Mouse (Mus musculus): ENCODE results near the gene Nelfb. TPM values are rescaled to one million over a fixed set of nuclear protein-coding genes. Genes with fewer than 3 reads are reported as not detected.
A peak's percentile ranks its signal among the peaks of the same experiment; 100 is the strongest.

The Nelfb gene
- polyA plus RNA-seq, 1 experiment from 2014 or later = 116 TPM

DNA sequence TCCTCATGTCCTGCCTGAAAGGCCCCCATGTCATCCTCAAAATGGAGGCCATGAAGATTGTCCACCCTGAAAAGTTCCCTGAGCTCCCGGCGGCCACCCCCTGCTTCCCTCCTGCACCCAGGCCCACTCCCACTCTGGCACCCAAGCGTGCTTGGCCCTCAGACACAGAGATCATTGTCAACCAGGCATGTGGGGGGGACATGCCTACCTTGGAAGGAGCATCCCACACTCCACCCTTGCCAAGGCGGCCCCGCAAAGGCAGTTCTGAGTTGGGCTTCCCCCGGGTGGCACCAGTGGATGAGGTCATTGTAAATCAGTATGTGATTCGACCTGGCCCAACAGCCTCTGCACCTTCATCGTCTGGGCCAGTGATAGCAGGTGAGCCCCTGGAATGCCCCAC, 32.1 kb upstream of the Nelfb start:
- 83% methylated on average over 8 of the region's 8 CpGs for WGBS
- Histone ChIP-seq H3K9ac (ENCODE audit: low read depth, low read length) (peak overlapping the region; percentile 96), H3K36me3 (ENCODE audit: control insufficient read depth, insufficient read depth, low read length) (peaks cover 9% of the 10 kb centered on the region; the same call in 1 of the 2 replicates)

DNA sequence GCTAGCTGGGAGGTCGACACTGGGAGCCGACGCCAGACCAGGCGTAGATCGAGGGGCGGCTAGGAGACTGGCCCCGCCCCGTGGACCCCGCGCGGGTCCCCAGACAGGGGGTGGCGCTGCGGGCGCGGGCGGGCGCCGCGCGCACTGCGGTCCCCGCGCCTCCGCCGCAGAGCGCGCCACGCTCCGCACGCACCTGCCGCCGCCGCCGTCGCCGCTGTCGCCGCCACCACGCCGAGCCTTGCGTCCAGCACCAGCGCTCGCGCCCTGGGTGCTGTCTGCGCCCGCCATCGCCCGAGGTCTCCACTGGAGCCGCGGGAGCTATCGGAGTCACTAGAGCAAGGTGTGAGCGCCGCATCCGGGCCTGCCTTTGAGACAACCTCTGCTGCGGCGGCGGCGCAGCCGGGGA, 30.8 kb upstream of the Nelfb start, which contains the start of the genes Rnf208 and Cysrt1:
TSS of gene Rnf208 (plus strand) at position 155 of the 406 bp plus-strand sequence.
TSS of gene Cysrt1 (minus strand) at position 352 of the 406 bp plus-strand sequence.
- Histone ChIP-seq H3K9me3 (replicated peaks; ENCODE audit: control insufficient read depth, low read length, poor library complexity, severe bottlenecking) (no peaks in the 10 kb centered on the region), H3K4me2 (ENCODE audit: low read length) (peak within 1 kb of the TSS; percentile 92), H3K27ac (ENCODE audit: low read length) (peak within 1 kb of the TSS; percentile 82), H3K4me1 (ENCODE audit: control insufficient read depth, insufficient read depth, low read length) (peaks cover 20% of the 10 kb centered on the region), H3K4me3 (ENCODE audit: low read depth, low read length) (peak within 1 kb of the TSS; percentile 77), H3K9ac (ENCODE audit: low read depth, low read length) (peak within 1 kb of the TSS; percentile 96), H3K27me3 (ENCODE audit: control insufficient read depth, insufficient read depth, low read depth, low read length) (no peaks in the 10 kb centered on the region), H3K36me3 (ENCODE audit: control insufficient read depth, insufficient read depth, low read length) (peaks cover 5% of the 10 kb centered on the region; the same call in 1 of the 2 replicates)
- 0% methylated on average over 33 of the region's 59 CpGs for WGBS
- peak; percentile 61 for ATAC-seq

More for the DNA sequence above, 32.1 kb upstream of the Nelfb start:
- Histone ChIP-seq H3K4me3 (ENCODE audit: low read depth, low read length) (peak overlapping the region; percentile 77), H3K27me3 (ENCODE audit: control insufficient read depth, insufficient read depth, low read depth, low read length) (no peaks in the 10 kb centered on the region), H3K27ac (ENCODE audit: low read length) (no peak overlapping the region), H3K4me2 (ENCODE audit: low read length) (peak overlapping the region; percentile 92), H3K9me3 (replicated peaks; ENCODE audit: control insufficient read depth, low read length, poor library complexity, severe bottlenecking) (no peaks in the 10 kb centered on the region), H3K4me1 (ENCODE audit: control insufficient read depth, insufficient read depth, low read length) (peaks cover 20% of the 10 kb centered on the region)
- no peak for ATAC-seq

DNA sequence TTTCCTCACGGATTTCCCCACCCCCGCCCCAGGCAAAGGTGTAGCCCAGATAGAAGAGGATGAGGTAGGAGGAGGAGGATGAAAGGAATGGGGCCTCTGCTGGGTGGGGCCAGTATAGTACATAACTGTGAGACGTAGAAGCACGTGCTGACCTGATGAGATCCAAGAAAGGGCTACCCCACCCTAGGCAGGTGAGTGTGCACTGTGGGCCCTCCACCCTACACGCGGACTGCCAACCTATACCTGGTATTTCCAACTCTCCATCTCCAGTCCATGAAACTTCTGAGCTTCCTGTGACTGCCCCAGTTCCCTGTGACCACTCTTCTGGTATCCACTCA, 30.1 kb upstream of the Nelfb start:
- Histone ChIP-seq H3K4me3 (ENCODE audit: low read depth, low read length) (peak overlapping the region; percentile 77), H3K4me2 (ENCODE audit: low read length) (peak overlapping the region; percentile 92), H3K27me3 (ENCODE audit: control insufficient read depth, insufficient read depth, low read depth, low read length) (no peaks in the 10 kb centered on the region), H3K4me1 (ENCODE audit: control insufficient read depth, insufficient read depth, low read length) (peaks cover 20% of the 10 kb centered on the region), H3K27ac (ENCODE audit: low read length) (peak overlapping the region; percentile 82), H3K36me3 (ENCODE audit: control insufficient read depth, insufficient read depth, low read length) (peaks cover 5% of the 10 kb centered on the region; the same call in 1 of the 2 replicates), H3K9ac (ENCODE audit: low read depth, low read length) (peak overlapping the region; percentile 96), H3K9me3 (replicated peaks; ENCODE audit: control insufficient read depth, low read length, poor library complexity, severe bottlenecking) (no peaks in the 10 kb centered on the region)
- WGBS = 18% methylated on average over 6 of the region's 6 CpGs
- ATAC-seq = peak; percentile 50

DNA sequence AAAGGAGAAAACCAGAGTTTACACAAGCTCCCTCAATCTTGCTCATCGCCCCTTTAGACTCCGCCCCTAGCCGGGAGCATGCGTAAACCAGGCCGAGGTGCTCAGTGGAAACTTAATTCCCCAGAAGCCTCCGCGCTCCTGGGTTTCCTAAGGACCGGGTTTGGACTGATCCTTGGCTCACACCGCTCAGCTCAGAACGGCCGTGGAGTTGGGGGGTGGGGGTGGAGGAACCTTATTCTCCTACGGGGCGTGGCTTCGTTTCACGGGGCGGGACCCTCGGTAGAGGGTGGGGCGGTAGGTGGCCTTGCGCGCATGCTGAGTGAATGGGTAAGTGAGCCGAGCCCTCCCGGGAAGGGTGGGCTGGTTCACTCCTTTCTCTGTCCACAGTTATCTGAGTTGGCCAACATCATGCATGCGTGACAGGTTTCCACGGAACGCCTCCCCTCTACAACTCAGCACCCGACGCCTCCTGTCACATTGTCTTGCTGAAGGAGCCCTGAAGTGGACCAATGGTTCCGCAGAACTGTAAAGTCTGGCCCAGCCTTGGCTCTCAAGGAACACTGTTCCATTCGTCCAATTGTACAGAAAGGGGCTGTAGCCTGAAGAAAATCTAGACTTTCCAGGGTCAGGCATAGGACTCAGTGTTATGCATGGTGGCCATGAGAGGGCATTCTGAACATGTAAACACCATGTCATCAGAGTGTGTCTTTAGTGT, 29.6 kb upstream of the Nelfb start:
- no peaks in the 10 kb centered on the region for H3K9me3 ChIP-seq (replicated peaks; ENCODE audit: control insufficient read depth, low read length, poor library complexity, severe bottlenecking)

DNA sequence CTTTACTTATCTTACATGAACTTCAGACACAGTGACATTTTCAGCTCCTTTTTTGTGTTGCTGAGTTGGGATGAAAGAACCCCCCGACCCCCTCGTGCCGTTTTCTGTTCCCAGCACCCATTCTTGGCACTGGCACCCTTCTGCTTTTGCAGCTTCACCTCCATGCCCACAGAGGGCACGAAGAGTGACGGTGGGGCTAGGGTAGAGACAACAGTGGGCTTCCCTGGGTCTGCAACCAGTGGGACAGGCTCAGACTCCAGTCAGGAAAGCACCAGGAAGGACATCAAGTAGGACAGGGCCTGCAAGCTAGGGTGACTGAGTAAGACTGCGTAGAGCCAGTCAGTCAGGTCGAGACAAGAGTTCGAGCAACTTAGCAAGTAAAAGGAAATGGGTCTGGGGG, 29.0 kb upstream of the Nelfb start:
- peak overlapping the region; percentile 49 for H3K9ac ChIP-seq (ENCODE audit: low read depth, low read length)
- H3K4me3 ChIP-seq (ENCODE audit: low read depth, low read length) = peak overlapping the region; percentile 77
- peak overlapping the region; percentile 82 for H3K27ac ChIP-seq (ENCODE audit: low read length)
- peak; percentile 15 for ATAC-seq
- peak overlapping the region; percentile 92 for H3K4me2 ChIP-seq (ENCODE audit: low read length)
- no peaks in the 10 kb centered on the region; the same call in 1 of the 2 replicates for H3K36me3 ChIP-seq (ENCODE audit: control insufficient read depth, insufficient read depth, low read length)
- 53% methylated on average over 8 of the region's 8 CpGs for WGBS
- no peaks in the 10 kb centered on the region for H3K9me3 ChIP-seq (replicated peaks; ENCODE audit: control insufficient read depth, low read length, poor library complexity, severe bottlenecking)
- H3K27me3 ChIP-seq (ENCODE audit: control insufficient read depth, insufficient read depth, low read depth, low read length) = no peaks in the 10 kb centered on the region; the same call in 1 of the 2 replicates
- H3K4me1 ChIP-seq (ENCODE audit: control insufficient read depth, insufficient read depth, low read length) = peaks cover 20% of the 10 kb centered on the region

More for the DNA sequence above, 29.6 kb upstream of the Nelfb start:
- H3K27me3 ChIP-seq (ENCODE audit: control insufficient read depth, insufficient read depth, low read depth, low read length) = no peaks in the 10 kb centered on the region
- H3K4me3 ChIP-seq (ENCODE audit: low read depth, low read length) = peak overlapping the region; percentile 77
- H3K27ac ChIP-seq (ENCODE audit: low read length) = peak overlapping the region; percentile 82
- H3K9ac ChIP-seq (ENCODE audit: low read depth, low read length) = peak overlapping the region; percentile 49
- ATAC-seq = peak; percentile 79
- peaks cover 20% of the 10 kb centered on the region for H3K4me1 ChIP-seq (ENCODE audit: control insufficient read depth, insufficient read depth, low read length)
- peak overlapping the region; percentile 92 for H3K4me2 ChIP-seq (ENCODE audit: low read length)
- peaks cover 3% of the 10 kb centered on the region; the same call in 1 of the 2 replicates for H3K36me3 ChIP-seq (ENCODE audit: control insufficient read depth, insufficient read depth, low read length)
- WGBS = 1% methylated on average over 29 of the region's 29 CpGs

DNA sequence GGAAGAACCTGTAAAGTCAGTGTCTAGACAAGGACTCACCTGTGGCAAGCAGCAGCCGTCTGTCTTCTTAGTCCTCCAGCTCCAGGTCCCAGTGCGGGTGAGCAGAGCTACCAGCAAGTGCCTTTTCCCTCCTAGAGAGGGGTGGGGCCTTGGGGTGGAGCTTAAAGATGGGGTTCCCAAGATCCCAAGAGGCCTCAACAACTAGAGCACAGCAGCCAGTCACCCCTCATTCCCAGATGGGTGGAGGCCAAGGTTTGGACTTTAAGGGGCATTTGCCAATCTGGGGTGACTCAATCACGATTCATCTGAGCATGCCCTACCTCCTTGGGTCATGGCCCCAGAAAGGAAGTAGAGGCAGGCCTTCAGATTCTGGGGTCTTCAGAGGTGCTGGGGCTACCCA, 28.5 kb upstream of the Nelfb start:
- Histone ChIP-seq H3K9me3 (replicated peaks; ENCODE audit: control insufficient read depth, low read length, poor library complexity, severe bottlenecking) (no peaks in the 10 kb centered on the region), H3K4me2 (ENCODE audit: low read length) (no peak overlapping the region), H3K27me3 (ENCODE audit: control insufficient read depth, insufficient read depth, low read depth, low read length) (peaks cover 4% of the 10 kb centered on the region; the same call in 1 of the 2 replicates), H3K4me1 (ENCODE audit: control insufficient read depth, insufficient read depth, low read length) (peaks cover 20% of the 10 kb centered on the region), H3K36me3 (ENCODE audit: control insufficient read depth, insufficient read depth, low read length) (no peaks in the 10 kb centered on the region; the same call in 1 of the 2 replicates), H3K4me3 (ENCODE audit: low read depth, low read length) (no peak overlapping the region), H3K9ac (ENCODE audit: low read depth, low read length) (no peak overlapping the region), H3K27ac (ENCODE audit: low read length) (no peak overlapping the region)
- ATAC-seq = no peak
- WGBS = 95% methylated on average over 3 of the region's 3 CpGs

DNA sequence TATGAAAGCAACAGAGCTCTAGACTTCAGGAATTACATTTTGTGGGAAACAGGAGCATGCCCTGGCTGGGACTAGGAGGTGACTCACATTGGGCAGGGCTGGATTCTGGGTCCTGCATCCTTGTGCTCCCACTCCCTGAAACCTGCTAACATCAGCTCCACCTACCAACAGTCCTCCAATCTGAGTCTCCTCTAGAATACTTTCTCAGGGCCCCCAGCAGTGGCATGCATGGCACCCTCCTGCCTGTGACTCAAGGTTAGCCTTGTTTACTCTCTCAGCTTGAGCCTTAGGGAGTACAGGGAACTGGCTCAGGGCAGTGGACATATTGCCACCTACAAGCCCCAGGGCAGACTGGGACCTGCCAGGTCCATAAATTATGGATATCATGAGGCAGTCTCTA, 26.8 kb upstream of the Nelfb start:
- Histone ChIP-seq H3K9ac (ENCODE audit: low read depth, low read length) (no peak overlapping the region), H3K4me2 (ENCODE audit: low read length) (no peak overlapping the region), H3K27ac (ENCODE audit: low read length) (no peak overlapping the region), H3K4me1 (ENCODE audit: control insufficient read depth, insufficient read depth, low read length) (peaks cover 14% of the 10 kb centered on the region), H3K4me3 (ENCODE audit: low read depth, low read length) (no peak overlapping the region), H3K36me3 (ENCODE audit: control insufficient read depth, insufficient read depth, low read length) (no peaks in the 10 kb centered on the region), H3K27me3 (ENCODE audit: control insufficient read depth, insufficient read depth, low read depth, low read length) (peaks cover 7% of the 10 kb centered on the region; the same call in 1 of the 2 replicates), H3K9me3 (replicated peaks; ENCODE audit: control insufficient read depth, low read length, poor library complexity, severe bottlenecking) (no peaks in the 10 kb centered on the region)
- ATAC-seq = no peak

DNA sequence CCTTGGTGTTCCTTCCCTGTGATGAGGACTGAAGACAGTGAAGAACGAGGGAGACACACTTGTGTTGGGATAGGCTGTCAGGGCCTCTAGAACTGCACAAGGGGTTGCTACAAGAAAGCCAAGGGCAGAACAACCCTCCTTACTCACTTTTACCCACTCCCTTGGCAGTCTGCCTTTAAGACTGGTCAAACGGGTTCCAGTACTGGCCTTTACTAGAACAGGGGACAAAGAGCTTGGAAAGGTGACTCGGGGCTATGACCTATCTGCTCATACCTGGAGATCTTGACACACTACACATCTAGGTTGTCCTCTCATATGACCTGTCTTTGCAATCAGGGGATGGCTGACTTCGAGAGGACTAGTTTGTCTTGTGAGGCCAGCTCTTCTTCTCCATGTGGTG, 26.2 kb upstream of the Nelfb start:
- H3K9ac ChIP-seq (ENCODE audit: low read depth, low read length) = no peak overlapping the region
- WGBS = 73% methylated on average over 4 of the region's 4 CpGs
- H3K4me2 ChIP-seq (ENCODE audit: low read length) = no peak overlapping the region
- no peak for ATAC-seq
- no peak overlapping the region for H3K4me3 ChIP-seq (ENCODE audit: low read depth, low read length)
- peaks cover 7% of the 10 kb centered on the region; the same call in 1 of the 2 replicates for H3K27me3 ChIP-seq (ENCODE audit: control insufficient read depth, insufficient read depth, low read depth, low read length)
- H3K9me3 ChIP-seq (replicated peaks; ENCODE audit: control insufficient read depth, low read length, poor library complexity, severe bottlenecking) = no peaks in the 10 kb centered on the region
- peaks cover 11% of the 10 kb centered on the region; the same call in 1 of the 2 replicates for H3K4me1 ChIP-seq (ENCODE audit: control insufficient read depth, insufficient read depth, low read length)
- no peak overlapping the region for H3K27ac ChIP-seq (ENCODE audit: low read length)
- H3K36me3 ChIP-seq (ENCODE audit: control insufficient read depth, insufficient read depth, low read length) = no peaks in the 10 kb centered on the region

DNA sequence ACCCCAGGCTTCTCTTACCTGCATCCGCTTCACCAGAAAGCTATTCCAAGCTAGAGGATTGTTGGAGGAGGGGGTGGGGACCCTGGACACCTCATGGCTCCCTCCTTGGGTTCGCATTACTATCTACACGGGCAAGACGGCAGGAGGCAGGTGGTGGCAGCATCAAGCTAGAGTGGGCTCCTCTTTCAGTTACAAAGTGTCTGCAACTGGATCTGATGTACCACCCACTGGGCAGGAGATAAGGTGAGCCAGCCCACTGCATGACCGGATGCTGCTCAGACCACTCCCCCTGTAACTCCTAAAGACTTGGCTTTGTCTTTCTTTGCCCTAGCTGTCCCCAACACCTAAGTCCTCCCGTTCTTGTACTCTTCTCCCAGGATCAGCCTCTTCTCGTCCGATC, 25.3 kb upstream of the Nelfb start, which contains the start of gene Rnf224:
TSS of gene Rnf224 (minus strand) at position 174 of the 400 bp plus-strand sequence.
- H3K4me3 ChIP-seq (ENCODE audit: low read depth, low read length) = no peak within 1 kb of the TSS
- 46% methylated on average over 8 of the region's 8 CpGs for WGBS
- peaks cover 7% of the 10 kb centered on the region; the same call in 1 of the 2 replicates for H3K27me3 ChIP-seq (ENCODE audit: control insufficient read depth, insufficient read depth, low read depth, low read length)
- no peak for ATAC-seq
- H3K36me3 ChIP-seq (ENCODE audit: control insufficient read depth, insufficient read depth, low read length) = no peaks in the 10 kb centered on the region
- no peak within 1 kb of the TSS for H3K27ac ChIP-seq (ENCODE audit: low read length)
- H3K9me3 ChIP-seq (replicated peaks; ENCODE audit: control insufficient read depth, low read length, poor library complexity, severe bottlenecking) = no peaks in the 10 kb centered on the region
- H3K9ac ChIP-seq (ENCODE audit: low read depth, low read length) = no peak within 1 kb of the TSS
- no peak within 1 kb of the TSS for H3K4me2 ChIP-seq (ENCODE audit: low read length)
- H3K4me1 ChIP-seq (ENCODE audit: control insufficient read depth, insufficient read depth, low read length) = peaks cover 9% of the 10 kb centered on the region; the same call in 1 of the 2 replicates
